Mouse (Mus musculus): ENCODE measurements at regions not wholly inside any gene's neighbourhood (a gene's known extent, or its start where the extent isn't known, plus 50 kb on each side); places are given as distances from the start of the nearest gene placed in this dataset.

DNA sequence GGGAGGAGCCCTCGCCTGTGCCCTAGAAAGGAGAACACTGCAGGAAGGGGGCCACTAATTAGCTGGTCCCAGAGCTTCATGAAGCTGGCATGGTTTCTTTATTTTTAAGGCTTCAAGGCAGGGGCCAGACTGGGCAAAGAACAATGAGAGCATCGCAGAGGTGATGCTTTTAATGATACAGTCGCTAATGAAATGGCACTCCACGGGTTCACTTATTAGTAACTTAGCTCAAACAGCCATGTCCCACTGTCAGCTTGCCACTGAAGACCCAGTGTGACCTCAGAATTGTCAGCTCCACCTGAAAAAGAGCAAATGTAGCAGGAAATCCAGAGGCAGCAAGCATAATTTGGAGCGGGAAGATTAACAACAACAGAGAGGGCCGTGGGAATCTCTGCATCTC is 275.6 kb downstream of the Ttll7 start:
- TF ChIP-seq CTCF (IDR thresholded peaks at IDR 0.05; ENCODE audit: low read depth) (no peak), EP300 (IDR thresholded peaks at IDR 0.05; ENCODE audit: low read depth) (no peak)
